Mouse (Mus musculus): ENCODE results near the gene Nyx.

DNA sequence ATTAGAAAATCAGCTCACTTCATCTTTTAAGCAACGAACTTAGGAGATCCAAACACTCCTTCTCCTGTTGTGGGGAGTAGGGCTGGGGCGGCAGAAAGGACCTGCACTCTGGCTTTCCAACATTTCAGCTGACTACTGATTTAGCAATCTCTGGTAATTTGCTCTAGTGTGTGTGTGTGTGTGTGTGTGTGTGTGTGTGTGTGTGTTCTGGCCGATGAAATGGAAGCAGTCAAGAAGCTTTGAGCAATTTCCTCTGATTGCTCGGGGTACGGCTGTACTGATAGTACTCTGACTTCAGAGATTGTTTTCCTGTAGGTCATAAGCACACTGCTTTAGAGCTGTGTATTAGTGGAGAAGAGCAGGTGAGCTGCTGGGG, 53.5 kb downstream of the Nyx start:
- no peak for TF ChIP-seq CTCF (conservative IDR thresholded peaks at IDR 0.05; ENCODE audit: insufficient read depth, insufficient read length, low read depth, low read length)
- TF ChIP-seq POLR2A (IDR thresholded peaks at IDR 0.05; ENCODE audit: low read depth, low read length) = no peak

All from kidney, adult 2 months (tissue).